ENCODE assay signal across 8 mouse cellular contexts in the genomic region with DNA sequence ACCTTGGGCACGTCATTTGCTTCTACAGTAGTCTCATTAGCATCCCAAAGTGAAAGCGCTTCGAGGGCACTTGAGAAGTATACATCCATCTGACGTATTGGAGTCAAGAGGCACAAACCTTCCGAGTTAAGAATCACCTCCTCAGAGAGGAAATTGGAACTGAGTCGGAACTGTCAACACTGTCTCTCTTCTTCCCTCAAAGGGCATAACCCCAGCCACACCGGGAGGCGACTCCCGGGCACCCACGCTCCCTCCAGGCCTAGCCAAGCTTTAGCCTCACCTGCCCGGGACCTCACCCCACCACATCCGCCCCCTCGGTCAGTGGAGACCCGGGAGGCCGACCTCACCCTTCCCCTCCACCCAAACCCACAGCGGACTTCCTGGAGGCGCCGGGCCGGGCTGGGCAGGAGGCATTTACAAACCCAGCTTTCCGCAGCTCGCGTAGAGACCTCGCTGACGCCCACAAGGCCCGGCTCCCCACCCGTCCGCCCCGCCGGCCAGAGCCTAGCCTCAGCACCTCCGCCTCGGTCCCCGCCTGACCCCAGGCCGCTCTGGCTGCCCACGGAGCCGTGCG. TPM values are rescaled to one million over a fixed set of nuclear protein-coding genes. Genes with fewer than 3 reads are reported as not detected.
DNase-seq lines count a peak whose midpoint lies in the region; ATAC-seq and TF ChIP-seq lines count a peak whose summit lies in the region.

No protein-coding gene starts in this region.

- TF ChIP-seq POLR2A in bone marrow macrophage, adult 2 months (IDR thresholded peaks at IDR 0.05; ENCODE audit: borderline replicate concordance, low read depth, low read length): no peak

- peak; percentile 22 for ATAC-seq in frontal cortex, adult (ENCODE audit: low TSS enrichment)
- ATAC-seq in heart, embryonic 16.5 days (replicated peaks; ENCODE audit: extremely low read depth, insufficient read depth, low FRiP score): no peak; the same call in none of the 2 replicates
- ATAC-seq in liver, embryonic 16.5 days (ENCODE audit: low read depth): peak; percentile 37

- peaks cover 4% of the 10 kb centered on the region; the same call in 1 of the 2 replicates for H3K4me1 ChIP-seq in bone marrow macrophage, adult 2 months (ENCODE audit: control insufficient read depth, insufficient read depth, low read length)
- peaks cover 8% of the 10 kb centered on the region for H3K4me1 ChIP-seq in heart, embryonic 16.5 days (ENCODE audit: control insufficient read depth, insufficient read depth, low read length)
- peaks cover 11% of the 10 kb centered on the region for H3K4me1 ChIP-seq in liver, embryonic 16.5 days (ENCODE audit: control insufficient read depth, low read depth, low read length)

- H3K27me3 ChIP-seq in heart, embryonic 16.5 days (ENCODE audit: control insufficient read depth, insufficient read depth, low read length): no peaks in the 10 kb centered on the region
- H3K27me3 ChIP-seq in liver, embryonic 16.5 days (ENCODE audit: control insufficient read depth, insufficient read depth, low read depth, low read length): no peaks in the 10 kb centered on the region; the same call in 1 of the 2 replicates
- no peaks in the 10 kb centered on the region for H3K27me3 ChIP-seq in splenic B cell, adult 2 months (ENCODE audit: control insufficient read depth, insufficient read depth, low read length, poor library complexity, severe bottlenecking)

- under 1% methylated on average over 36 of the region's 36 CpGs for WGBS in heart, embryonic 16.5 days
- WGBS in liver, embryonic 16.5 days (ENCODE audit: insufficient replicate concordance): under 1% methylated on average over 36 of the region's 36 CpGs

- peak overlapping the region; percentile 71 for H3K4me2 ChIP-seq in heart, embryonic 16.5 days (ENCODE audit: low read depth, low read length)
- peak overlapping the region; percentile 91 for H3K4me2 ChIP-seq in liver, embryonic 16.5 days (ENCODE audit: low read depth, low read length)

- H3K4me3 ChIP-seq in bone marrow macrophage, adult 2 months (ENCODE audit: insufficient read depth, low read length): peak overlapping the region; percentile 78
- H3K4me3 ChIP-seq in heart, embryonic 16.5 days (ENCODE audit: low read length): peak overlapping the region; percentile 95
- H3K4me3 ChIP-seq in liver, embryonic 16.5 days (ENCODE audit: low read depth, low read length): peak overlapping the region; percentile 98

- TF ChIP-seq CTCF in bone marrow macrophage, adult 2 months (IDR thresholded peaks at IDR 0.05; ENCODE audit: low read depth, low read length): no peak

- H3K9me3 ChIP-seq in heart, embryonic 16.5 days (replicated peaks; ENCODE audit: control insufficient read depth, low read length): no peaks in the 10 kb centered on the region
- no peaks in the 10 kb centered on the region for H3K9me3 ChIP-seq in liver, embryonic 16.5 days (replicated peaks; ENCODE audit: control insufficient read depth, low read length)

- no peaks in the 10 kb centered on the region for H3K36me3 ChIP-seq in heart, embryonic 16.5 days (ENCODE audit: control insufficient read depth, insufficient read depth)
- no peaks in the 10 kb centered on the region for H3K36me3 ChIP-seq in liver, embryonic 16.5 days (ENCODE audit: control insufficient read depth, insufficient read depth)
- no peaks in the 10 kb centered on the region; the same call in 1 of the 2 replicates for H3K36me3 ChIP-seq in splenic B cell, adult 2 months (ENCODE audit: control insufficient read depth, insufficient read depth, low read length, poor library complexity, severe bottlenecking)

- no peak for DNase-seq in frontal cortex, adult 2 months (ENCODE audit: extremely low spot score in 1 of 2, low spot score in 1 of 2)
- DNase-seq in 3T3-L1 (ENCODE audit: low read depth, low spot score): peak; percentile 57
- peak; percentile 65 for DNase-seq in splenic B cell, adult 2 months (ENCODE audit: low read depth, low spot score)
- no peak for DNase-seq in cerebellum, adult 18-20 months

- H3K9ac ChIP-seq in heart, embryonic 16.5 days (ENCODE audit: low read length): peak overlapping the region; percentile 94
- H3K9ac ChIP-seq in liver, embryonic 16.5 days (ENCODE audit: low read depth, low read length): peak overlapping the region; percentile 97

- peak overlapping the region; percentile 51 for H3K27ac ChIP-seq in bone marrow macrophage, adult 2 months (ENCODE audit: insufficient read depth, low read depth, low read length)
- peak overlapping the region; percentile 77 for H3K27ac ChIP-seq in heart, embryonic 16.5 days (ENCODE audit: low read length)
- peak overlapping the region; percentile 93 for H3K27ac ChIP-seq in liver, embryonic 16.5 days (ENCODE audit: low read length)

RNA-seq across cellular contexts. Expression of gene Pdcd10, which starts 0.4 kb away (rescaled TPM):
- 42.0 and 44.5 TPM in 2 replicates for polyA plus RNA-seq in frontal cortex, adult 2 months (2012; rRNA removed)
- 106 and 110 TPM in 2 replicates for polyA plus RNA-seq in bone marrow macrophage, adult 2 months (2012; ENCODE audit: insufficient read depth, insufficient read length, missing spikeins)
- polyA plus RNA-seq in heart, embryonic 16.5 days (2015; fragmentation: Nextera tagmentation; extraction: Ambion mirVana): 49.8 and 56.2 TPM in 2 replicates
- 43.8 and 45.0 TPM in 2 replicates for polyA plus RNA-seq in liver, embryonic 16.5 days (2015; fragmentation: Nextera tagmentation; extraction: Ambion mirVana)

RNA-seq across cellular contexts. Expression of gene Serpini1, which starts 1.1 kb away (rescaled TPM):
- 136 and 168 TPM in 2 replicates for polyA plus RNA-seq in frontal cortex, adult 2 months (2012; rRNA removed)
- 0.60 and 0.80 TPM in 2 replicates for polyA plus RNA-seq in bone marrow macrophage, adult 2 months (2012; ENCODE audit: insufficient read depth, insufficient read length, missing spikeins)
- polyA plus RNA-seq in heart, embryonic 16.5 days (2015; fragmentation: Nextera tagmentation; extraction: Ambion mirVana): 3.5 and 3.9 TPM in 2 replicates
- polyA plus RNA-seq in liver, embryonic 16.5 days (2015; fragmentation: Nextera tagmentation; extraction: Ambion mirVana): 0.35 and 0.68 TPM in 2 replicates

Comparison
In these comparisons a context has a peak if more than half of its experiments do, and no peak if none do; other contexts are left out.
1. DNase-seq: peak in 3T3-L1 (single experiment) and splenic B cell, adult 2 months (single experiment); none in frontal cortex, adult 2 months (0 of 2) and cerebellum, adult 18-20 months (0 of 2).
2. RNA of gene Serpini1, which starts 1.1 kb away (polyA plus RNA-seq): 136 to 168 TPM in frontal cortex, adult 2 months; 3.5 to 3.9 TPM in heart, embryonic 16.5 days, 0.60 to 0.80 TPM in bone marrow macrophage, adult 2 months and 0.35 to 0.68 TPM in liver, embryonic 16.5 days; every median in the first group is over 10 times any median in the second.
3. Peak in every context shown above with its lines, with median percentiles within 50 percentile points of each other: H3K27ac ChIP-seq and H3K4me3 ChIP-seq.